In genomic region chr2:32488679-32489078, GRCm38 (mm10) we compare ENCODE assay signal across 8 mouse cellular contexts. TPM values are rescaled to one million over a fixed set of nuclear protein-coding genes. Genes with fewer than 3 reads are reported as not detected.
DNase-seq lines count a peak whose midpoint lies in the region; ATAC-seq and TF ChIP-seq lines count a peak whose summit lies in the region.

No protein-coding gene starts in this region.

- peak; percentile 74 for DNase-seq in liver
- DNase-seq in cerebellum, postnatal 36 days, result peak; percentile 76 to 83
- peak; percentile 84 for DNase-seq in gastrocnemius, adult 2 months
- peak; percentile 86 for DNase-seq in intestine, embryonic 14.5 days (ENCODE audit: low spot score)
- peak; percentile 38 to 83 for DNase-seq in left cerebral cortex, adult 9 months (ENCODE audit: low spot score in 2 of 2)
- DNase-seq in spleen, adult 18-20 months, result peak; percentile 55 to 68

- no peaks in the 10 kb centered on the region for H3K9me3 ChIP-seq in liver, embryonic 12.5 days (replicated peaks)
- H3K9me3 ChIP-seq in intestine, embryonic 14.5 days (ENCODE audit: control insufficient read depth, low read length), result no peaks in the 10 kb centered on the region
- H3K9me3 ChIP-seq in midbrain, embryonic 13.5 days, result no peaks in the 10 kb centered on the region

- 2% methylated on average over 5 of the region's 5 CpGs for WGBS in liver, embryonic 12.5 days (ENCODE audit: insufficient replicate concordance)
- WGBS in intestine, embryonic 14.5 days, result 2% methylated on average over 5 of the region's 5 CpGs
- 3% methylated on average over 5 of the region's 5 CpGs for WGBS in midbrain, embryonic 13.5 days

- intact Hi-C loops in gastrocnemius, adult 2 months (cut with DNase I), result loop anchor here (1.0 to 5.0 kb wide), 2 partner anchors 79 to 136 kb away; partner anchors contain the start of genes Ciz1 and Dnm1

- no peak; the same call in 1 of the 2 replicates for ATAC-seq in liver, embryonic 12.5 days
- ATAC-seq in intestine, embryonic 14.5 days (replicated peaks; ENCODE audit: low FRiP score, low TSS enrichment, low read depth), result 0 out of 2 replicates have a peak, but pooled peaks have one; percentile 48
- peak; percentile 62 for ATAC-seq in midbrain, embryonic 13.5 days

- H3K9ac ChIP-seq in liver, embryonic 12.5 days, result no peak overlapping the region
- no peak overlapping the region for H3K9ac ChIP-seq in intestine, embryonic 14.5 days (ENCODE audit: low read length)
- no peak overlapping the region for H3K9ac ChIP-seq in midbrain, embryonic 13.5 days (replicated peaks)

- no peak overlapping the region for H3K4me2 ChIP-seq in liver, embryonic 12.5 days
- H3K4me2 ChIP-seq in intestine, embryonic 14.5 days (ENCODE audit: low read length), result no peak overlapping the region
- no peak overlapping the region for H3K4me2 ChIP-seq in midbrain, embryonic 13.5 days (replicated peaks)

- no peak overlapping the region for H3K27ac ChIP-seq in liver, embryonic 12.5 days
- no peak overlapping the region for H3K27ac ChIP-seq in gastrocnemius, adult 2 months
- no peak overlapping the region for H3K27ac ChIP-seq in intestine, embryonic 14.5 days (ENCODE audit: low read depth)
- H3K27ac ChIP-seq in midbrain, embryonic 13.5 days, result no peak overlapping the region

- H3K4me1 ChIP-seq in liver, embryonic 12.5 days, result peaks cover 26% of the 10 kb centered on the region
- H3K4me1 ChIP-seq in intestine, embryonic 14.5 days (replicated peaks; ENCODE audit: control insufficient read depth, insufficient read depth, low read length), result no peaks in the 10 kb centered on the region
- no peaks in the 10 kb centered on the region for H3K4me1 ChIP-seq in midbrain, embryonic 13.5 days (replicated peaks)

- H3K36me3 ChIP-seq in liver, embryonic 12.5 days, result no peaks in the 10 kb centered on the region
- no peaks in the 10 kb centered on the region for H3K36me3 ChIP-seq in intestine, embryonic 14.5 days (ENCODE audit: control insufficient read depth, insufficient read depth, low read length)
- no peaks in the 10 kb centered on the region for H3K36me3 ChIP-seq in midbrain, embryonic 13.5 days

- H3K27me3 ChIP-seq in liver, embryonic 12.5 days (replicated peaks), result no peaks in the 10 kb centered on the region
- no peaks in the 10 kb centered on the region for H3K27me3 ChIP-seq in intestine, embryonic 14.5 days (replicated peaks; ENCODE audit: control insufficient read depth, insufficient read depth, low read length)
- no peaks in the 10 kb centered on the region for H3K27me3 ChIP-seq in midbrain, embryonic 13.5 days

- peak; percentile 94 for TF ChIP-seq CTCF in gastrocnemius, adult 2 months (IDR thresholded peaks at IDR 0.05)

- H3K4me3 ChIP-seq in liver, embryonic 12.5 days, result no peak overlapping the region
- no peak overlapping the region for H3K4me3 ChIP-seq in gastrocnemius, adult 2 months
- H3K4me3 ChIP-seq in intestine, embryonic 14.5 days (ENCODE audit: low read depth, low read length), result no peak overlapping the region
- no peak overlapping the region for H3K4me3 ChIP-seq in midbrain, embryonic 13.5 days (replicated peaks)

RNA-seq across cellular contexts. Expression of gene Slc25a25, which starts 37.4 kb away (rescaled TPM):
- 11.4 and 11.9 TPM in 2 replicates for polyA plus RNA-seq in liver, embryonic 12.5 days (2016; fragmentation: Nextera tagmentation; extraction: Ambion mirVana)
- total RNA-seq in gastrocnemius, adult 2 months (2021), result 100 to 1,000 TPM in 1 of 2 experiments, 10 to 100 TPM in 1; 45.3 to 211 TPM
- 17.8 and 18.2 TPM in 2 replicates for polyA plus RNA-seq in intestine, embryonic 14.5 days (2014; fragmentation: Nextera tagmentation; extraction: Ambion mirVana)
- 45.4 and 50.1 TPM in 2 replicates for polyA plus RNA-seq in midbrain, embryonic 13.5 days (2015; fragmentation: Nextera tagmentation; extraction: Ambion mirVana)

RNA-seq across cellular contexts. Expression of gene Naif1, which starts 38.4 kb away (rescaled TPM):
- 2.9 and 3.2 TPM in 2 replicates for polyA plus RNA-seq in liver, embryonic 12.5 days (2016; fragmentation: Nextera tagmentation; extraction: Ambion mirVana)
- 1 to 10 TPM; 2.2 to 2.3 TPM for total RNA-seq in gastrocnemius, adult 2 months (2021)
- 5.8 and 6.0 TPM in 2 replicates for polyA plus RNA-seq in intestine, embryonic 14.5 days (2014; fragmentation: Nextera tagmentation; extraction: Ambion mirVana)
- 5.1 and 6.1 TPM in 2 replicates for polyA plus RNA-seq in midbrain, embryonic 13.5 days (2015; fragmentation: Nextera tagmentation; extraction: Ambion mirVana)

RNA-seq across cellular contexts. Expression of gene Fam102a, which starts 46.5 kb away (rescaled TPM):
- 2.4 and 2.5 TPM in 2 replicates for polyA plus RNA-seq in liver, embryonic 12.5 days (2016; fragmentation: Nextera tagmentation; extraction: Ambion mirVana)
- total RNA-seq in gastrocnemius, adult 2 months (2021), result 1 to 10 TPM; 1.8 to 3.1 TPM
- polyA plus RNA-seq in intestine, embryonic 14.5 days (2014; fragmentation: Nextera tagmentation; extraction: Ambion mirVana), result 10.3 and 11.4 TPM in 2 replicates
- 5.6 and 7.3 TPM in 2 replicates for polyA plus RNA-seq in midbrain, embryonic 13.5 days (2015; fragmentation: Nextera tagmentation; extraction: Ambion mirVana)
